Mouse (Mus musculus): ENCODE measurements at regions not wholly inside any gene's neighbourhood (a gene's known extent, or its start where the extent isn't known, plus 50 kb on each side); places are given as distances from the start of the nearest gene placed in this dataset.

DNA sequence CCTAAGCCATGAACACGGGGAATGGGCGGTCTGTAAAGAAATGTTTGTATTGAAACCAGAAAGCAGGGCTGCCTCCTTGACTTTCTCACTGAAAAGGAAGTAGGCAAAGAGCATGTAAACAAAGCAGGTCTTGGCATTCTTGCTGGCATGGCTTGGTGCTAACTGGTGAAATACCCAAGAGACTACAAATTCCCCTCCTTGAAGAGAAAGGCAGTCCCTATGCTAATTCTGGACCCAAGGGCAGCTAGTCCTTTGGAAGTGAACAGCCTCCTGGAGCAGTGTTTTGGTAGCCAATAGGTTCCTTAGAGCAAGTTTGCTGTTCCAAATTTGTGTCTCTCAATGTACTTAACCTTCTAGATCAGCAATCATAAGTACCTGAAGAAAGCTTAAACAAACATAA lies 456.0 kb upstream of the Mpdz start:
- no peaks in the 10 kb centered on the region for H3K36me3 ChIP-seq (ENCODE audit: poor library complexity, severe bottlenecking)
- no peaks in the 10 kb centered on the region for H3K9me3 ChIP-seq (replicated peaks)
- no peaks in the 10 kb centered on the region for H3K4me1 ChIP-seq
- WGBS = 86% methylated on average over 2 of the region's 2 CpGs
- no peak overlapping the region for H3K4me3 ChIP-seq
- H3K9ac ChIP-seq = no peak overlapping the region
- no peak for ATAC-seq
- no peak overlapping the region for H3K4me2 ChIP-seq
- no peak overlapping the region for H3K27ac ChIP-seq
- H3K27me3 ChIP-seq = no peaks in the 10 kb centered on the region

DNA sequence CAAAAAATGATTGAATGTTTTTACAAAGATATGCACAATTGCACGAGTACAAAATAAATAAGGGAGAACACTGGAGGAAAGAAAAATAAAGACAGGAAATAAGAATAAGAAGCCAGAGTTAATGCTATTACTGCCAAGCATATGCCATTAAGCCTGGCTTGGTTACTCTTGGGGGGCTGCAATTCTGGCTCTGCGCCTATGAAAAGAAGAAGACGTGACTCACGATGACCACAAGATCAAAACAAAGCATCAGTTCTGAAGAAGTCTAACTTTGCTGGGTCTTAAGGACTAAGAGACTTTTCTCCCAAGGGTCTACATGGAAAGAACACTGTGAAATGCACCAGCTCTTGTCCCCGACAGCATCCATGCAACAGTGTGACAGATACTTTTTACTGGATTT lies 454.8 kb upstream of the Mpdz start:
- 89% methylated on average over 5 of the region's 5 CpGs for WGBS

DNA sequence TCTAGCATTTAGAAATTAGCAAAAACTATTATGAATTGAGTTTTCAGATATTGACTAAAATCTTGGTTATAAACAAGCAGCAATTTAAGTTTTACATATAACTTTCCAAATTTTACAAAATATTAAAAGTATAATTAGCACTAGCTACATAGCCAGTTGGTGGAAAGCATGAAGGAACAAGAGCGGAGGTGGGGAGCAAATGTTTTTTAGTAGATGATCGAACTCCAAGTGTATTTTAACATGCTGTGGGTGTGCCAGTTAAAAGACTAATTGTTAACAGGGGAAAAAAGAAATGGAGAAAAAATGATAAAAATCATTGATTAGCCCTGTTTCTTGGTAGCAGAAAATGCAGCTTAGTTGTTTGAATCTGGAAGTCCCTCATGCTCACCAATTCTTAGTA lies 426.3 kb upstream of the Mpdz start:
- Histone ChIP-seq H3K27me3 (no peaks in the 10 kb centered on the region), H3K27ac (no peak overlapping the region), H3K4me2 (no peak overlapping the region), H3K4me3 (no peak overlapping the region), H3K9me3 (replicated peaks) (no peaks in the 10 kb centered on the region), H3K9ac (no peak overlapping the region), H3K4me1 (no peaks in the 10 kb centered on the region), H3K36me3 (ENCODE audit: poor library complexity, severe bottlenecking) (no peaks in the 10 kb centered on the region)
- no peak for ATAC-seq
- WGBS = 96% methylated on average over 2 of the region's 2 CpGs

More for the DNA sequence above, 454.8 kb upstream of the Mpdz start:
- Histone ChIP-seq H3K36me3 (ENCODE audit: poor library complexity, severe bottlenecking) (no peaks in the 10 kb centered on the region), H3K4me3 (no peak overlapping the region), H3K27me3 (no peaks in the 10 kb centered on the region), H3K27ac (no peak overlapping the region), H3K4me1 (no peaks in the 10 kb centered on the region), H3K9me3 (replicated peaks) (no peaks in the 10 kb centered on the region), H3K4me2 (no peak overlapping the region), H3K9ac (no peak overlapping the region)
- ATAC-seq = no peak

DNA sequence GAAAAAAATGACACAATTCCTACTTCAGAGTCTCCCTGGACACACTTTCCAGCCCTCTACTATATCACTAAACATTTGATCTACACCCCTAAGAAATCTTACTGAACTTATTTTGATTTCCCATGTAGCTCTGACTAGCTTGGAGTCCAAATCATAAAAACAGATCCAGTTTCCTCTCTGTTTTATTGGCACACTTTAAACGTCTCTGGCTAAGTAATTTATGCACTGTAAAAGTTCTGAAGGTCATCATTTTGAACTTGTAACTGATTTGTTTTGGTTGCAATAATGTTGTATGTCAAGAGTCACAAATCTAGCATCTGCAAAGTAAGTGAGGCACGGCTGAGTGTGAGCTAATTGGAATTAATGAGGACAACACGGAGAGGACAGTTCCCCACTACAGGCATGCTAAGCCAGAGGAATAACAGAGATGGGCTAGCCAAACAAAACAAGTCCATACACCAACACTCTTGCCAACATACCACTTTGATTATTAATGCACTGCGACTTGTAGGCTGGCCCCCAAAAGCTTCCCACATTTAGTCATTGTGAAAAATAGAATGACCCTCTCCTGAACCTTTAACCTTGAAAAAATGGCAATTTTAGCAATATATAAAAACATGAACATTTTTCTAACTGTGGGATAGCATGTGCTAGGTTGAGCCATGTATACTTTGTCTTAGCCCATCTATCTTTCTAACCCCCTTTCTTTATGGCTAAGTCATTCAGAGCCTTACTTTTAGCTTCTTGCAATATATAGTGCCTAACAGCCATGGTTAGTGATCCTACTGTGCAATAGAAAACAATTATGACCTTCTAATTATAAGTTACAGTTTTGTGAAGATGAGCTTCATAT lies 399.3 kb upstream of the Mpdz start:
- H3K27ac ChIP-seq = no peak overlapping the region
- ATAC-seq = no peak
- no peaks in the 10 kb centered on the region for H3K4me1 ChIP-seq
- H3K9me3 ChIP-seq (replicated peaks) = no peaks in the 10 kb centered on the region
- H3K4me2 ChIP-seq = no peak overlapping the region
- no peak overlapping the region for H3K4me3 ChIP-seq
- H3K9ac ChIP-seq = no peak overlapping the region
- H3K36me3 ChIP-seq (ENCODE audit: poor library complexity, severe bottlenecking) = no peaks in the 10 kb centered on the region
- WGBS = 74% methylated on average over 4 of the region's 4 CpGs
- no peaks in the 10 kb centered on the region for H3K27me3 ChIP-seq

DNA sequence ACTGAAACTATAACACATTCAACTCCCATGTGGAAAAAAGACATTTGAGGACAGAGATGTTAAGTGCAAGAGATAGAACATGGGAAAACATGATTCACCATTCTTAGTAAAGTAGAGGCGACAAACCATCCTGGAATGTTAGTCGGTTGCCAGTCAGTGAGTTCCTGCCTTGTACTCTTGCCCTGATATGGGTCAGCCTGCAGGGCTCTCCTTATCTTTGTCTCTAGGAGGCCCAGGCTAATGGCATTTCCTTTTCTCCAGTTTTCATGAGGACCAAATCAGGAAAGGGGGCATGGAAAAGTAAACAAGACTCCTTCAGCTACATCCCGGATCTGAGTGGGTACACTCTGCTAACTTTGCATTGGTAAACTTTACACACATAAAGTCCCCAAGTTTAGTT lies 387.4 kb upstream of the Mpdz start:
- no peaks in the 10 kb centered on the region for H3K27me3 ChIP-seq
- no peak overlapping the region for H3K4me2 ChIP-seq
- H3K36me3 ChIP-seq (ENCODE audit: poor library complexity, severe bottlenecking) = no peaks in the 10 kb centered on the region
- 0 out of 2 replicates have a peak, but pooled peaks cover 4% of the 10 kb centered on the region for H3K4me1 ChIP-seq
- 84% methylated on average over 3 of the region's 3 CpGs for whole genome bisulfite sequencing
- no peak overlapping the region for H3K9ac ChIP-seq
- H3K4me3 ChIP-seq = no peak overlapping the region
- no peak overlapping the region for H3K27ac ChIP-seq
- no peak for ATAC-seq
- H3K9me3 ChIP-seq (replicated peaks) = no peaks in the 10 kb centered on the region

DNA sequence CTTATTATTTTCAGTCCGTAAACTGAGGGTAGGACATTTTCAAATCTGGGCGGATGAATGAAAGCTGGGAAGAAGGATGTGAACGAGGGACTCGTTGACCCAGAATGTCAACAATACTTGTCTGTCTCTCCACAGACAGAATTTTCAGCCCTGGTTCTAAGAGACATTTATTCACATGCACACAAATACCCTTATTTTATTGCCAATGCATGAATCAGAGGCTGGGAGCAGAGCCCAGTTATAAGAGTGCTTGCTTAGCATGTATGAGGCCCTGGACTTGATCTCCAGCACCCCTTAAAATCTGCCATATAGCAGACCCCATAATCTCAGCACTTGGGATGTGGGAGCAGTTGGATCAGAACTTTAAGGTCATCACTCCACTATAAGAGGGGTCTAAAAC lies 384.8 kb upstream of the Mpdz start:
- H3K36me3 ChIP-seq (ENCODE audit: poor library complexity, severe bottlenecking) = no peaks in the 10 kb centered on the region

DNA sequence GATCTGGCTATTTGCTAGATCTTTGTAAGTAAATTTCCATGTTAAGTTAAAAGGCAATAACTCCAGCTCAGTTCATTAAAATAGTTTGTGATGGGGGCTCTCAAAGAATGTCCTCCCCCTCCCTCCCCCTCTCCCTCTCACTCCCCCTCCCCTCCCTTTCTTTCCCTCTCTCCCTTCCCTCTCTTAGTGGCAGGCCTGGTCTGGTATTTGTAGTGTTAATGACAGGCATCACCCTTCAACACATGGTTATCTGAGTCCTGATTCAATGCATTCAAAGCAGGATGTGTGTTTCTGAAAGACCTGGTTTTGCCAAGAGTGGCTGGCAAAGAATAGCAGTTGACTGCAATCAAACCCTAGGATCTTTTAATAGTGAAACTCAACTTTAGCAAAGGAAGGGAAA lies 383.4 kb upstream of the Mpdz start:
- Histone ChIP-seq H3K4me3 (no peak overlapping the region), H3K27me3 (no peaks in the 10 kb centered on the region), H3K9ac (no peak overlapping the region), H3K9me3 (replicated peaks) (no peaks in the 10 kb centered on the region), H3K4me1 (0 out of 2 replicates have a peak, but pooled peaks cover 4% of the 10 kb centered on the region), H3K27ac (no peak overlapping the region), H3K36me3 (ENCODE audit: poor library complexity, severe bottlenecking) (no peaks in the 10 kb centered on the region), H3K4me2 (no peak overlapping the region)
- no peak for ATAC-seq

More for the DNA sequence above, 384.8 kb upstream of the Mpdz start:
- Histone ChIP-seq H3K9ac (no peak overlapping the region), H3K4me1 (0 out of 2 replicates have a peak, but pooled peaks cover 4% of the 10 kb centered on the region), H3K27me3 (no peaks in the 10 kb centered on the region), H3K4me2 (no peak overlapping the region), H3K4me3 (no peak overlapping the region), H3K9me3 (replicated peaks) (no peaks in the 10 kb centered on the region), H3K27ac (no peak overlapping the region)
- ATAC-seq = no peak
- WGBS = 83% methylated on average over 4 of the region's 4 CpGs

DNA sequence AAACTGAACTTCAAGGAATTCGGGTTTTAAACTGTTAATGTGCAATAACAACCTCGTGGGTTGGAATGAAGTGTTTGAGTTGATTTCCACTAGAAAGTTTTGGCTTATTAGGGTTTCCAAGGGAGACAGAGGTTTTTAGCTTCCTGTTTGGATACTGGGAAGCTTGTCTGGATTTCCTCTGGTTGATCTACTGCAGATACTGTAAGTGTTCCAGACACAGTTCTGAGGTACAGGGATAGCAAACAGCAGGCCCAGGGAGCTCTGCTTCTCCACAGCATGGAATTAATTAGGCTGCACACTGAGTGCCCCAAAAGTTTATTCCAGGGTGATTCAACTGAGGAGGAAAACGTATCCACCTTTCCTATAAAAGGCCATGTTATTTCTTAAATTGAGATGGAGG lies 381.0 kb upstream of the Mpdz start:
- Histone ChIP-seq H3K4me3 (no peak overlapping the region), H3K27ac (no peak overlapping the region), H3K4me2 (no peak overlapping the region), H3K9ac (no peak overlapping the region), H3K4me1 (0 out of 2 replicates have a peak, but pooled peaks cover 4% of the 10 kb centered on the region), H3K9me3 (replicated peaks) (no peaks in the 10 kb centered on the region), H3K27me3 (no peaks in the 10 kb centered on the region), H3K36me3 (ENCODE audit: poor library complexity, severe bottlenecking) (no peaks in the 10 kb centered on the region)
- 78% methylated on average over 3 of the region's 3 CpGs for WGBS
- ATAC-seq = no peak

DNA sequence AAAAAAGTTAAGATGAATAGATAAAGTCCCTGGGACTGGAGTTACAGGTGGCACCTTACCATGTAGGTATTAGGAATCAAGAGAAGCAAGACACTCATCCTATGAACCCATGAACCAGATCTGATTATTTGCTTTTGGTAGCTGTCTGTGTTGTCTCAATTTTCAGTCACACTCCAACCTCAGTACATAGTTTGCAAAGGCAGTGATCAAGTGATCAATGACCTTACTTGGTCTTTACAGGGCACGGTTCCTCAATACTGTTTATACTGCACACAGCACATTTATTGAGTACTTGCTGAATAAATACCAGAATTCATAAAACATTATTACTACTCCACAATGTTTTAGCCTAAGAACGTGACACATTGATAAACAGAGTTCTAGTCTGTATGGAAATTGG lies 346.7 kb upstream of the Mpdz start:
- no peak overlapping the region for H3K9ac ChIP-seq
- no peak overlapping the region for H3K4me2 ChIP-seq
- no peaks in the 10 kb centered on the region for H3K9me3 ChIP-seq (replicated peaks)
- 93% methylated on average over 2 of the region's 2 CpGs for WGBS
- H3K27me3 ChIP-seq = no peaks in the 10 kb centered on the region
- H3K4me1 ChIP-seq = no peaks in the 10 kb centered on the region
- no peak overlapping the region for H3K27ac ChIP-seq
- ATAC-seq = no peak
- no peak overlapping the region for H3K4me3 ChIP-seq
- H3K36me3 ChIP-seq (ENCODE audit: poor library complexity, severe bottlenecking) = no peaks in the 10 kb centered on the region

DNA sequence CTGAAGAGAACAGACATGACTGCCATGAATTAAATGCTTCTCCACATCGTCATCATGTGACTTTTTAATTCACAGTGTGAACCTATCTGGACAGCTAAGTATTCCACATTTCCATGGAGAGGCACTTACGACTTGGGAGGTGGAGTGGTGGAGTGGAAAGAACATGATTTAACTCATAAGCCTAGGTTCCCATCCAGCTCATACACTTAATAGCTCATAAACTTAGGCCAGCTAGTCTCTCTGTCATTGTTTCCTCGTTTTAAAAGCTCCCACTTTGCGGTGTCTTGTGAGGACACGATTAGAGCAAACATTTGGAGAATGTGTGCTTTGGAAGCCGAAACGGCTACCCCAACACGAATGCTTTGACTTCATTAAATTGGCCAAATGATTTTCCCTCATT lies 346.0 kb upstream of the Mpdz start:
- H3K4me2 ChIP-seq = no peak overlapping the region
- H3K27ac ChIP-seq = no peak overlapping the region
- H3K4me1 ChIP-seq = no peaks in the 10 kb centered on the region
- no peaks in the 10 kb centered on the region for H3K27me3 ChIP-seq
- ATAC-seq = no peak
- H3K36me3 ChIP-seq (ENCODE audit: poor library complexity, severe bottlenecking) = no peaks in the 10 kb centered on the region
- 78% methylated on average over 8 of the region's 8 CpGs for WGBS
- H3K4me3 ChIP-seq = no peak overlapping the region
- H3K9ac ChIP-seq = no peak overlapping the region
- no peaks in the 10 kb centered on the region for H3K9me3 ChIP-seq (replicated peaks)

DNA sequence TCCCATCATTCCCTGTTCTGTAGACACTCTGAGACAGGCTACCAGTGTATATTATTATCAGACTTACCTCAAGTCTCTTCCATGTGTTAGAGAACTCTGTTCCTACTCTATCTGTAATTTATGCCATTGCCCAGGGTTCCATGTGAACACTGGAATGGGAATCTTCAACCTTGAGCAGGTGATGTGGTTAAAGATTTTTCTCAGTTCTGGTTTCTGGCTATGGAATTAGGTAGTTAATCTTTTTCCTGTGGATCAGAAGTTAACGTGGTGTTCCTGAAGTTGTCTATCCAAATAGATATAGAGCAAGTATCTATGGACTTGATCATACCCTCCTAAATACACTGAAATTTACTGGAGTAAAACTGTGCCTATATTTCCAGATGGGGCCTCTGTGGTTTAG lies 339.4 kb upstream of the Mpdz start:
- Histone ChIP-seq H3K4me2 (no peak overlapping the region), H3K27ac (no peak overlapping the region), H3K4me3 (no peak overlapping the region), H3K9ac (no peak overlapping the region), H3K27me3 (no peaks in the 10 kb centered on the region), H3K9me3 (replicated peaks) (no peaks in the 10 kb centered on the region), H3K36me3 (ENCODE audit: poor library complexity, severe bottlenecking) (no peaks in the 10 kb centered on the region), H3K4me1 (no peaks in the 10 kb centered on the region)
- 86% methylated on average over 1 of the region's 1 CpGs for WGBS
- no peak for ATAC-seq

DNA sequence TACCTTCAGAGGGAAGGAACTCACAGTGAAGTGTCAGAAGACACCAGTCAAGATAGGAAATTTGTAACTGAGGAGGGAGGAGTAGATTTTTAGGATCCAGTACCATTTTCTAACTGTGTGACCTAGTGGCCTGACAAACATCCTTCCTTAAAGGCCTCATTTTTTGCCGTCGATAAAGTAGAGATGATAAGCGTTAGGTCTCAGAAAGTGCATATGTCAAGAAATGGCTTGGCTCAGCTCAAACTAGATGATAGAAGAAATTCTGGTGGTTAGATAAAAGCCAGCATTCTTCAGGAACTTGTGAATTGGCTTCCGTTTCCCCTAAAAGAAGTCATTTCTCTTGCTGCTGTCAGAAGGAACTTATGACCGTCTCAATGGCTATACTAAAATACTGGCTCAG lies 324.1 kb upstream of the Mpdz start:
- H3K4me2 ChIP-seq = no peak overlapping the region
- H3K9me3 ChIP-seq (replicated peaks) = no peaks in the 10 kb centered on the region
- no peaks in the 10 kb centered on the region for H3K36me3 ChIP-seq (ENCODE audit: poor library complexity, severe bottlenecking)
- no peak overlapping the region for H3K4me3 ChIP-seq
- H3K9ac ChIP-seq = no peak overlapping the region
- ATAC-seq = no peak
- no peak overlapping the region for H3K27ac ChIP-seq
- no peaks in the 10 kb centered on the region for H3K27me3 ChIP-seq
- 98% methylated on average over 5 of the region's 5 CpGs for WGBS
- peaks cover 26% of the 10 kb centered on the region for H3K4me1 ChIP-seq

Measured in forebrain, embryonic 13.5 days (tissue).